Mouse (Mus musculus): Measurements from ENCODE around the gene Zfp788. TPM values are rescaled to one million over a fixed set of nuclear protein-coding genes. Genes with fewer than 3 reads are reported as not detected.
A peak's percentile ranks its signal among the peaks of the same experiment; 100 is the strongest.
"Not testable (repeated sequence)": the region's sequence is repeated elsewhere in the genome, so short reads cannot be mapped to it uniquely, and the experiment has no call there.

The Zfp788 gene
- polyA plus RNA-seq, 1 experiment from 2014 or later, result 15.5 TPM

DNA sequence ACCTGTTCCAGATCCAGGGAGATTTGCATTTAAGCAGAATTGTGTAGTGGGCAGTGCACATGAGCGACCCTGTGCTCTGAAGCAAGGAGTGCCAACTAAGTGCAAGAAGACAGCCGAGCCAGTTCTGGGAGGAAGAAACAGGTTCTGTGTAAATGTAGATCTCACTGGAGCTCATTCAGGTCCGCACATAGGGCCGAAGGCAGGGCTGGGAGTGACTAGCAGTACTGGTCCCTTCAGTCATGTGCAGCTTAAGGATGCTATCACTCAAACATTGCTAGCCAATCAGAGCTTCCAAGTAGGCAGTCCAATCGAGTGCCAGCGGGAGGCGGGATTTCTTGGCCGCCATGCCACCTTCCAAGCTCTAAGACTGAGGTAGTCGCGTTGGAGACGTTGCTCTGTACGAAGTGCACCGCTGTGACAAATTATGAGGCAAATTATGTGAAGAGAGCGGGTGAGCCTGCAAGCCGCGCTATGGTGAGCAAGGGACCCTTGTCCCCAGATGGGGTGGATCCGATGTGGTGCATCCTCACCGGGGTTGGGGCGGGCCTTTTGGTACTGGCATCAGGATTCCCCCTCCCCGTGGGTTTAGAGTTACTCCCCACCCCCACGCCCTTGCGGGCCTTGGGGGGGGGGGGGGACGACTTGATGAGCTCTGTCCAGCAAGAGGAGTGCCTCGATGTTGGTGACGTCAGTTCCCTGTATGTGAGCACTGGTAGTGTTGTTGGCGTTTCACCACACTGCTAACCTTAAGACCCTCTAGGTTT lies 400 bp downstream of the Zfp788 start:
- peak overlapping the region; percentile 65 for H3K4me2 ChIP-seq (ENCODE audit: low read depth, severe bottlenecking)
- peak; percentile 97 for ATAC-seq (ENCODE audit: insufficient number of reproducible peaks, low FRiP score, low TSS enrichment, low read depth)
- H3K27ac ChIP-seq (replicated peaks; ENCODE audit: low read depth, low read length), result peak overlapping the region; percentile 38
- peak; percentile 87 for DNase-seq (ENCODE audit: low spot score)
- no peaks in the 10 kb centered on the region; the same call in 1 of the 2 replicates for H3K9me3 ChIP-seq (ENCODE audit: control insufficient read depth, low read length)
- peaks cover 5% of the 10 kb centered on the region; the same call in 1 of the 2 replicates for H3K36me3 ChIP-seq (ENCODE audit: control insufficient read depth, insufficient read depth, low read length)
- H3K4me1 ChIP-seq (ENCODE audit: control insufficient read depth, insufficient read depth, low read length), result no peaks in the 10 kb centered on the region
- H3K4me3 ChIP-seq (ENCODE audit: low read depth, low read length), result peak overlapping the region; percentile 41
- peak overlapping the region; percentile 53 for H3K9ac ChIP-seq (ENCODE audit: low read length)
- no peaks in the 10 kb centered on the region for H3K27me3 ChIP-seq (ENCODE audit: control insufficient read depth, insufficient read depth, low read length)
- WGBS, result under 1% methylated on average over 26 of the region's 26 CpGs

DNA sequence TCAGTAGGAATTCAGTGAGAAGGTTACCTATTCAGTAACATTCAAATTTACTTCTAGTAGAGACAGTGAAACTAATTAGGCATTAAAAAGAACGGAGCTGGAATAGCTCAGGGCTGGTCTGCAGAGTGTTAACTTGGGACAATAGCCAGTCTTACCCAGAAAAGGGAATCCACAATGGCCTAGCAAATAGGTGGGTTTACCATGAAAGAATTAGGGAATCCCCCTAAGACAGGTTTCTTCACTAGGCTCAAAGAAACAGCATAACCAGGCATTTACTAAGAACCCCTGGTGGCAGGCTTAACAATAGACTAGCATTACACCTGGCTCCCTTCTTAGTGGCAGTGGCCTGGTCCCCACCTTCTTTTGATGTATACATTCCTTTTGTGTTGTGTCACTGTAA lies 41.3 kb downstream of the Zfp788 start:
- not testable (repeated sequence) for H3K9me3 ChIP-seq (ENCODE audit: control insufficient read depth, low read length); ATAC-seq (ENCODE audit: insufficient number of reproducible peaks, low FRiP score, low TSS enrichment, low read depth); H3K4me3 ChIP-seq (ENCODE audit: low read depth, low read length); DNase-seq (ENCODE audit: low spot score); H3K27me3 ChIP-seq (ENCODE audit: control insufficient read depth, insufficient read depth, low read length); H3K27ac ChIP-seq (replicated peaks; ENCODE audit: low read depth, low read length); H3K36me3 ChIP-seq (ENCODE audit: control insufficient read depth, insufficient read depth, low read length); H3K9ac ChIP-seq (ENCODE audit: low read length); H3K4me1 ChIP-seq (ENCODE audit: control insufficient read depth, insufficient read depth, low read length); H3K4me2 ChIP-seq (ENCODE audit: low read depth, severe bottlenecking)
- 61% methylated on average over 1 of the region's 1 CpGs for WGBS

Other genes with a start within 250 kb of the Zfp788 start
- 10.4 and 11.3 TPM in 2 replicates for gene AI987944, start 239.8 kb upstream of the Zfp788 start, polyA plus RNA-seq (2014; fragmentation: Nextera tagmentation; extraction: Ambion mirVana)
- gene Vmn2r57, start 184.5 kb upstream of the Zfp788 start, polyA plus RNA-seq (2014; fragmentation: Nextera tagmentation; extraction: Ambion mirVana), result 0.40 and 0.47 TPM in 2 replicates
- gene Gm20449, start 133.8 kb upstream of the Zfp788 start, polyA plus RNA-seq (2014; fragmentation: Nextera tagmentation; extraction: Ambion mirVana), result 0.13 TPM in 1 of 2 replicates, not detected in the other
- gene AW146154, start 133.3 kb upstream of the Zfp788 start, polyA plus RNA-seq (2014; fragmentation: Nextera tagmentation; extraction: Ambion mirVana), result 10.5 and 12.7 TPM in 2 replicates
- gene Gm6871, start 59.5 kb upstream of the Zfp788 start, polyA plus RNA-seq (2014; fragmentation: Nextera tagmentation; extraction: Ambion mirVana), result 0.30 TPM in 1 of 2 replicates, not detected in the other
- gene 2610021A01Rik, start 34.0 kb upstream of the Zfp788 start, polyA plus RNA-seq (2014; fragmentation: Nextera tagmentation; extraction: Ambion mirVana), result 16.8 and 20.6 TPM in 2 replicates
- gene Vmn2r58, start 239.5 kb downstream of the Zfp788 start, polyA plus RNA-seq (2014; fragmentation: Nextera tagmentation; extraction: Ambion mirVana), result not detected in 2 replicates

Data from limb, embryonic 11.5 days (tissue).